Comparison of ENCODE assay signal across 19 mouse cellular contexts in the genomic region with DNA sequence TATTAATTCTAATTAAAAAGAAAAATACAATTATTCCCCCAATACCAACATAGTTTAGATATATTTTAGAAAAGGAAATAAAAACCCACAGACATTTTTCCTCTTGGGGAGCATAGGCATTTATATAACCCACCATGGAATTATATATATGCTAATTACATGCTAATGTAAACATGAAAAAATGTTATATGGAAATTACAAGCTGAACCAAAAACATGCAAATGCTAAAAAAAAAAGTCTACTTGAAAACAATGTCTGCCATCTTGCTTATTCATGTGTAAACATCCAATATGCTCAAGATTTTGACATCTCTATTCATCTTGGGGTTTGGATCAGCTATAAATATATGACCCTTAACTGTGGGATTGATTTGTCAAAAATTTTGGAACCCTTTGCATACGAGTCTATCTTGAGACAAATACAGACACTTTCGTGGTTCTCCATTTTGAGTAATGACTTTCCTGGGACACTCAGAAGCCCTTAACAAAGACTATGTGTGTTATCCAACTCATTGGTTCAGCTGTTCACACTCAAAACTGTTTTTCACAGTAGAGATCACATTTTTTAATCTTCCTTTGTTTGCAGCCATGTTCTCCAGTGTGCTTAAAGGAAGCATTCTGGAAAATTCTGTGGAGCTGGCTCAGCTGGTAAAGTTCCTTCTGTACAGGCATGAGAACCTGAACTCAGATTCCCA.
A peak's percentile ranks its signal among the peaks of the same experiment; 100 is the strongest.
DNase-seq lines count a peak whose midpoint lies in the region; ATAC-seq and TF ChIP-seq lines count a peak whose summit lies in the region.
"Had no signal": no experiment of that assay in that cellular context is flagged by ENCODE, and none has a peak within 500 bp of the region (broad histone marks: within the 10 kb centered on the region; RNA-seq: fewer than 3 reads in every experiment).

No protein-coding gene starts in this region.

- H3K27me3 ChIP-seq in forebrain, embryonic 12.5 days = no peaks in the 10 kb centered on the region
- H3K27me3 ChIP-seq in forebrain, embryonic 11.5 days (ENCODE audit: control insufficient read depth, insufficient read depth, low read length) = no peaks in the 10 kb centered on the region
- no peaks in the 10 kb centered on the region for H3K27me3 ChIP-seq in hindbrain, embryonic 16.5 days (replicated peaks; ENCODE audit: control insufficient read depth, insufficient read depth, low read length)
- H3K27me3 ChIP-seq in hindbrain, embryonic 10.5 days (ENCODE audit: insufficient read depth, poor library complexity, severe bottlenecking) = no peaks in the 10 kb centered on the region
- H3K27me3 ChIP-seq in forebrain, postnatal 0 days (ENCODE audit: insufficient read depth, low read length) = no peaks in the 10 kb centered on the region
- H3K27me3 ChIP-seq: heart, embryonic 12.5 days; hindbrain, embryonic 15.5 days had no signal

- no peak overlapping the region for H3K9ac ChIP-seq in forebrain, embryonic 12.5 days
- H3K9ac ChIP-seq in forebrain, embryonic 11.5 days (ENCODE audit: low read length) = no peak overlapping the region
- H3K9ac ChIP-seq in hindbrain, embryonic 16.5 days (ENCODE audit: low read depth, low read length) = no peak overlapping the region
- H3K9ac ChIP-seq in forebrain, postnatal 0 days = no peak overlapping the region
- H3K9ac ChIP-seq: heart, embryonic 12.5 days; hindbrain, embryonic 15.5 days had no signal

- H3K9me3 ChIP-seq in forebrain, embryonic 12.5 days = no peaks in the 10 kb centered on the region
- no peaks in the 10 kb centered on the region for H3K9me3 ChIP-seq in forebrain, embryonic 11.5 days (ENCODE audit: control insufficient read depth, low read length)
- no peaks in the 10 kb centered on the region for H3K9me3 ChIP-seq in hindbrain, embryonic 16.5 days (ENCODE audit: control insufficient read depth, low read length)
- H3K9me3 ChIP-seq in hindbrain, embryonic 10.5 days = no peaks in the 10 kb centered on the region
- H3K9me3 ChIP-seq in forebrain, postnatal 0 days (ENCODE audit: low read length) = no peaks in the 10 kb centered on the region
- H3K9me3 ChIP-seq: embryonic facial prominence, embryonic 10.5 days; G1E; heart, embryonic 12.5 days; hindbrain, embryonic 15.5 days had no signal

- ATAC-seq in forebrain, embryonic 12.5 days (ENCODE audit: low FRiP score) = no peak
- no peak for ATAC-seq in forebrain, embryonic 11.5 days (replicated peaks; ENCODE audit: low FRiP score)
- ATAC-seq in hindbrain, embryonic 16.5 days = no peak
- peak; percentile 83 for ATAC-seq in forebrain, postnatal 0 days
- ATAC-seq: CD4-positive, CD25-positive, alpha-beta regulatory T cell, adult 4 months; inflammation-experienced regulatory T-cells, adult 6 months; intestine, postnatal 0 days had no signal

- no peak overlapping the region for H3K4me3 ChIP-seq in forebrain, embryonic 12.5 days (replicated peaks)
- no peak overlapping the region for H3K4me3 ChIP-seq in forebrain, embryonic 11.5 days (ENCODE audit: low read depth, low read length)
- no peak overlapping the region for H3K4me3 ChIP-seq in hindbrain, embryonic 16.5 days (ENCODE audit: low read length)
- no peak overlapping the region for H3K4me3 ChIP-seq in hindbrain, embryonic 10.5 days
- H3K4me3 ChIP-seq in forebrain, postnatal 0 days (ENCODE audit: low read depth, low read length) = no peak overlapping the region
- H3K4me3 ChIP-seq: embryonic facial prominence, embryonic 10.5 days; gastrocnemius, adult 2 months; heart, embryonic 12.5 days; hindbrain, embryonic 15.5 days had no signal

- peak overlapping the region; percentile 8; the same call in 1 of the 2 replicates for H3K27ac ChIP-seq in forebrain, embryonic 12.5 days
- H3K27ac ChIP-seq in forebrain, embryonic 11.5 days (ENCODE audit: low read depth, low read length) = no peak overlapping the region
- H3K27ac ChIP-seq in hindbrain, embryonic 16.5 days (ENCODE audit: low read depth, low read length) = 0 out of 2 replicates have a peak overlapping the region, but pooled peaks have one; percentile 17
- H3K27ac ChIP-seq in hindbrain, embryonic 10.5 days = no peak overlapping the region
- H3K27ac ChIP-seq in forebrain, postnatal 0 days (ENCODE audit: low read depth, low read length) = peak overlapping the region; percentile 47
- H3K27ac ChIP-seq: embryonic facial prominence, embryonic 10.5 days; gastrocnemius, adult 2 months; hindbrain, embryonic 15.5 days had no signal

- no peak for DNase-seq in forebrain, embryonic 11.5 days (ENCODE audit: low spot score)
- no peak for DNase-seq in hindbrain, embryonic 10.5 days (ENCODE audit: low spot score)
- DNase-seq in brain, embryonic 18.5 days (ENCODE audit: low read depth, low spot score) = peak; percentile 39
- DNase-seq in forebrain, postnatal 0 days = peak; percentile 66
- DNase-seq in frontal cortex, postnatal 25 days (ENCODE audit: low spot score in 2 of 2) = no peak
- no peak for DNase-seq in left cerebral cortex, adult 9 months (ENCODE audit: low spot score in 2 of 2)
- DNase-seq: B cell, adult 2 months; cerebellum, adult 2 months; gastrocnemius, postnatal 25 days had no signal

- 0 out of 2 replicates have a peak, but pooled peaks cover 2% of the 10 kb centered on the region for H3K36me3 ChIP-seq in forebrain, embryonic 12.5 days (replicated peaks)
- no peaks in the 10 kb centered on the region for H3K36me3 ChIP-seq in forebrain, embryonic 11.5 days (ENCODE audit: control insufficient read depth, insufficient read depth, low read length)
- no peaks in the 10 kb centered on the region for H3K36me3 ChIP-seq in hindbrain, embryonic 16.5 days (ENCODE audit: control insufficient read depth, insufficient read depth, low read length)
- H3K36me3 ChIP-seq in hindbrain, embryonic 10.5 days = peaks cover 4% of the 10 kb centered on the region; the same call in 1 of the 2 replicates
- H3K36me3 ChIP-seq in forebrain, postnatal 0 days (ENCODE audit: insufficient read depth) = no peaks in the 10 kb centered on the region
- H3K36me3 ChIP-seq: G1E; heart, embryonic 12.5 days; hindbrain, embryonic 15.5 days had no signal

- no peak overlapping the region for H3K4me2 ChIP-seq in forebrain, embryonic 12.5 days
- H3K4me2 ChIP-seq in forebrain, embryonic 11.5 days (ENCODE audit: low read depth, low read length, severe bottlenecking) = no peak overlapping the region
- H3K4me2 ChIP-seq in hindbrain, embryonic 16.5 days (ENCODE audit: low read length) = no peak overlapping the region
- no peak overlapping the region for H3K4me2 ChIP-seq in forebrain, postnatal 0 days (ENCODE audit: low read depth)
- H3K4me2 ChIP-seq: heart, embryonic 12.5 days; hindbrain, embryonic 15.5 days had no signal

- TF ChIP-seq CTCF in forebrain, postnatal 0 days (IDR thresholded peaks at IDR 0.05; ENCODE audit: low read depth) = no peak

- no peaks in the 10 kb centered on the region for H3K4me1 ChIP-seq in forebrain, embryonic 12.5 days
- no peaks in the 10 kb centered on the region for H3K4me1 ChIP-seq in forebrain, embryonic 11.5 days (replicated peaks; ENCODE audit: control insufficient read depth, insufficient read depth, low read length)
- H3K4me1 ChIP-seq in hindbrain, embryonic 16.5 days (ENCODE audit: control insufficient read depth, insufficient read depth, low read depth, low read length) = no peaks in the 10 kb centered on the region
- no peaks in the 10 kb centered on the region for H3K4me1 ChIP-seq in hindbrain, embryonic 10.5 days (replicated peaks)
- no peaks in the 10 kb centered on the region for H3K4me1 ChIP-seq in forebrain, postnatal 0 days (ENCODE audit: insufficient read depth)
- H3K4me1 ChIP-seq: embryonic facial prominence, embryonic 10.5 days; heart, embryonic 12.5 days; hindbrain, embryonic 15.5 days had no signal

- 87% methylated on average over 2 of the region's 2 CpGs for WGBS in forebrain, embryonic 12.5 days
- 96% methylated on average over 2 of the region's 2 CpGs for WGBS in forebrain, embryonic 11.5 days
- WGBS in hindbrain, embryonic 16.5 days = 49% methylated on average over 2 of the region's 2 CpGs
- WGBS in hindbrain, embryonic 10.5 days = 83% methylated on average over 2 of the region's 2 CpGs
- 48% methylated on average over 2 of the region's 2 CpGs for WGBS in forebrain, postnatal 0 days

Comparison
In these comparisons a context has a peak if more than half of its experiments do, and no peak if none do; other contexts are left out.
1. H3K27ac ChIP-seq: peak in forebrain, embryonic 12.5 days (single experiment), hindbrain, embryonic 16.5 days (single experiment) and forebrain, postnatal 0 days (single experiment); none in forebrain, embryonic 11.5 days (single experiment) and hindbrain, embryonic 10.5 days (single experiment).
2. DNase-seq: peak in brain, embryonic 18.5 days (single experiment) and forebrain, postnatal 0 days (single experiment); none in forebrain, embryonic 11.5 days (single experiment), hindbrain, embryonic 10.5 days (single experiment), frontal cortex, postnatal 25 days (0 of 2) and left cerebral cortex, adult 9 months (0 of 2).